Comparison of ENCODE assay signal across 9 mouse cellular contexts in genomic region chr7:65497733-65498583, GRCm38 (mm10). TPM values are rescaled to one million over a fixed set of nuclear protein-coding genes. Genes with fewer than 3 reads are reported as not detected.
DNase-seq lines count a peak whose midpoint lies in the region; ATAC-seq and TF ChIP-seq lines count a peak whose summit lies in the region.
"Had no signal": no experiment of that assay in that cellular context is flagged by ENCODE, and none has a peak within 500 bp of the region (broad histone marks: within the 10 kb centered on the region; RNA-seq: fewer than 3 reads in every experiment).

No protein-coding gene starts in this region.

- H3K27ac ChIP-seq in layer of hippocampus, adult 2 months = peak overlapping the region; percentile 71
- H3K27ac ChIP-seq in lung, postnatal 0 days (ENCODE audit: low read length) = no peak overlapping the region
- H3K27ac ChIP-seq: embryonic facial prominence, embryonic 13.5 days had no signal

- peak; percentile 68 for DNase-seq in MN1 (ENCODE audit: low spot score)
- peak; percentile 41 for DNase-seq in cerebellum, adult 9-10 months
- peak; percentile 58 to 78 for DNase-seq in layer of hippocampus, adult 2 months (ENCODE audit: low spot score in 2 of 2)
- peak; percentile 82 for DNase-seq in lung, postnatal 0 days (ENCODE audit: low spot score)
- DNase-seq in retina, embryonic 14.5 days (ENCODE audit: low spot score) = peak; percentile 83
- DNase-seq in natural killer cell, adult 2 months (ENCODE audit: low spot score in 2 of 2) = no peak

- no peak overlapping the region for H3K4me3 ChIP-seq in layer of hippocampus, adult 2 months
- H3K4me3 ChIP-seq in lung, postnatal 0 days (ENCODE audit: low read depth, low read length) = no peak overlapping the region
- H3K4me3 ChIP-seq: embryonic facial prominence, embryonic 13.5 days had no signal

- H3K27me3 ChIP-seq in lung, postnatal 0 days (replicated peaks; ENCODE audit: insufficient read depth, low read length) = no peaks in the 10 kb centered on the region
- H3K27me3 ChIP-seq: embryonic facial prominence, embryonic 13.5 days had no signal

- no peaks in the 10 kb centered on the region for H3K36me3 ChIP-seq in lung, postnatal 0 days (ENCODE audit: insufficient read depth, low read length)
- H3K36me3 ChIP-seq: embryonic facial prominence, embryonic 13.5 days had no signal

- TF ChIP-seq CTCF in layer of hippocampus, adult 2 months (conservative IDR thresholded peaks at IDR 0.05) = peak; percentile 91
- peak; percentile 93 for TF ChIP-seq CTCF in lung, postnatal 0 days (IDR thresholded peaks at IDR 0.05)

- no peak for TF ChIP-seq EP300 in lung, postnatal 0 days (IDR thresholded peaks at IDR 0.05)

- no peaks in the 10 kb centered on the region for H3K9me3 ChIP-seq in lung, postnatal 0 days (ENCODE audit: low read length)
- H3K9me3 ChIP-seq: embryonic facial prominence, embryonic 13.5 days had no signal

- H3K9ac ChIP-seq in lung, postnatal 0 days (replicated peaks; ENCODE audit: low read depth) = no peak overlapping the region
- H3K9ac ChIP-seq: embryonic facial prominence, embryonic 13.5 days had no signal

- peak; percentile 78 for ATAC-seq in frontal cortex, adult (ENCODE audit: low TSS enrichment)
- ATAC-seq in hematopoietic stem cell, adult 5-6 weeks (replicated peaks in 1 of 2; ENCODE audit: insufficient read depth in 1 of 2, low FRiP score in 2 of 2, low TSS enrichment in 1 of 2, low read depth in 1 of 2, poor library complexity in 2 of 2, severe bottlenecking in 2 of 2) = peak; percentile 75 to 76; a peak in 3 of 4 replicates
- ATAC-seq in lung, postnatal 0 days = peak; percentile 83

- H3K4me1 ChIP-seq in lung, postnatal 0 days (ENCODE audit: insufficient read depth, low read depth, low read length) = no peaks in the 10 kb centered on the region; the same call in 1 of the 2 replicates
- H3K4me1 ChIP-seq: embryonic facial prominence, embryonic 13.5 days had no signal

- 47% methylated on average over 12 of the region's 12 CpGs for WGBS in lung, postnatal 0 days

- H3K4me2 ChIP-seq in lung, postnatal 0 days (replicated peaks; ENCODE audit: low read depth, low read length) = no peak overlapping the region
- H3K4me2 ChIP-seq: embryonic facial prominence, embryonic 13.5 days had no signal

RNA-seq across cellular contexts. Expression of gene Tjp1, which starts 29.6 kb away (rescaled TPM):
- total RNA-seq in hematopoietic stem cell, adult 5-6 weeks (2017) = 3.4 and 5.3 TPM in 2 replicates
- 100 to 1,000 TPM; 141 to 174 TPM for total RNA-seq in layer of hippocampus, adult 2 months (2021)
- 42.0 and 52.6 TPM in 2 replicates for polyA plus RNA-seq in lung, postnatal 0 days (2015; fragmentation: Nextera tagmentation; extraction: Ambion mirVana)

Comparison
In these comparisons a context has a peak if more than half of its experiments do, and no peak if none do; other contexts are left out.
1. DNase-seq: peak in MN1 (single experiment), cerebellum, adult 9-10 months (single experiment), layer of hippocampus, adult 2 months (2 of 2), lung, postnatal 0 days (single experiment) and retina, embryonic 14.5 days (single experiment); none in natural killer cell, adult 2 months (0 of 2).
2. RNA of gene Tjp1, which starts 29.6 kb away (total RNA-seq): 141 to 174 TPM in layer of hippocampus, adult 2 months; 3.4 to 5.3 TPM in hematopoietic stem cell, adult 5-6 weeks; every median in the first group is over 10 times any median in the second.
3. Peak in every context shown above with its lines, with median percentiles within 50 percentile points of each other: ATAC-seq.